Mouse (Mus musculus): ENCODE data around the gene Gm42906. TPM values are rescaled to one million over a fixed set of nuclear protein-coding genes. Genes with fewer than 3 reads are reported as not detected.
A peak's percentile ranks its signal among the peaks of the same experiment; 100 is the strongest.

Gm42906 gene
- polyA plus RNA-seq, 1 experiment from 2014 or later = 0.52 TPM

DNA sequence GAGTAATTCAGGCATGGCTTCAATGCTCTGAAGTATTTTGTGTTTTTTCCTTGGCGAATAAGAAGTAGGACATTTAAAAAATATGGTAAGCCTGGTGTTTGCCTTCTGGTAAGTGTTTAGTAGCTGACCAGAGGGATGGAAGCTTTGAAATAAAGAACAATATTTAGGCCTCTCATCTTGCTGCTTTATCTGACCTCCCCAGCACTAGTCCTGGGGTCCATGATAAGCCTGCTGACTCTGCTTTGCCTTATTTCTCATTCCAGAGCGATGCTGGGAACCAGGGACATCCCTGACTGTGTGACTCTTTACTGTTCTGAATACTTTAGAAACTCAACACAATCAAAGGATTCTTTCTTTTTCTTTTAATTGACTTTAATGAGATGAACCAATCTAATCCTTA lies 9.4 kb downstream of the Gm42906 start:
- Histone ChIP-seq H3K9ac (ENCODE audit: low read length) (no peak overlapping the region), H3K27ac (replicated peaks) (no peak overlapping the region), H3K4me1 (replicated peaks; ENCODE audit: control insufficient read depth, insufficient read depth) (peaks cover 4% of the 10 kb centered on the region; the same call in 1 of the 2 replicates), H3K4me3 (ENCODE audit: low read depth, low read length) (no peak overlapping the region), H3K27me3 (ENCODE audit: control insufficient read depth, insufficient read depth, low read length) (no peaks in the 10 kb centered on the region), H3K36me3 (ENCODE audit: control insufficient read depth, insufficient read depth, low read length) (no peaks in the 10 kb centered on the region), H3K4me2 (replicated peaks; ENCODE audit: low read depth) (no peak overlapping the region), H3K9me3 (ENCODE audit: control insufficient read depth, low read length) (no peaks in the 10 kb centered on the region)
- ATAC-seq (ENCODE audit: low FRiP score, low TSS enrichment) = no peak
- 75% methylated on average over 2 of the region's 2 CpGs for WGBS
- DNase-seq (ENCODE audit: low spot score) = no peak
- no peak for TF ChIP-seq EP300 (optimal IDR thresholded peaks at IDR 0.05)
- no peak for TF ChIP-seq CTCF (IDR thresholded peaks at IDR 0.05; ENCODE audit: low read depth)

DNA sequence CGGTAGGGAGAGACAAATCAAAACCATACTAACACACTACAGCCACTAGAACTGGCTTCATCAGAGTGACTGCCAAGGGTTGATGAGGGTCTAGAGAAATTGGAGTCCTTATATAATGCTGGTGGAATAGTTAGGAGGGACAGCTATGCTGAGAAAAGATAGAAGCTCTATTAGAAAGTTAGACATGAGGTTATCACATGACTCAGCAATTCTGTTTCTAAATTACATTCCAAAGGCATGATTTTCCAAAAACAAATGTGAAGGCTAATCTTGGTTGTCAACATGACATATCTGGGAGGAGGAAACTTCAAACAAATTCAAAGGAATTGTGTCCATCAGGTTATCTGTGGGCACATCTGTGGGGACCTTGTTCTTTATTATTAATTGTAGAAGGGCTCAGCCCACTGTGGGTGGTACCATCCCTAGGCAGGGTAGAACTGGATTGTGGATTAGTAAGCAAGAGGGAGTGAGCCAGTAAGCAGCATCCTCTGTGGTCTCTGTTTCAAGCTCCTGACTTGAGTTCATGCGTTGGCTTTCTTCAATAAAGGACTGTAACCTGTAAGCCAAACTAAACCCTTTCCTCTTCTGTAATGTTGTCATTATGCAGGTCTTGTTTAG lies 10.4 kb downstream of the Gm42906 start:
- H3K9ac ChIP-seq (ENCODE audit: low read length) = no peak overlapping the region
- H3K27me3 ChIP-seq (ENCODE audit: control insufficient read depth, insufficient read depth, low read length) = no peaks in the 10 kb centered on the region
- DNase-seq (ENCODE audit: low spot score) = no peak
- peaks cover 4% of the 10 kb centered on the region; the same call in 1 of the 2 replicates for H3K4me1 ChIP-seq (replicated peaks; ENCODE audit: control insufficient read depth, insufficient read depth)
- no peak overlapping the region for H3K4me2 ChIP-seq (replicated peaks; ENCODE audit: low read depth)
- no peaks in the 10 kb centered on the region for H3K36me3 ChIP-seq (ENCODE audit: control insufficient read depth, insufficient read depth, low read length)
- 0 out of 2 replicates have a peak, but pooled peaks have one; percentile 32 for ATAC-seq (ENCODE audit: low FRiP score, low TSS enrichment)
- no peak overlapping the region for H3K4me3 ChIP-seq (ENCODE audit: low read depth, low read length)
- H3K27ac ChIP-seq (replicated peaks) = 0 out of 2 replicates have a peak overlapping the region, but pooled peaks have one; percentile 30
- 42% methylated on average over 2 of the region's 2 CpGs for WGBS
- no peaks in the 10 kb centered on the region for H3K9me3 ChIP-seq (ENCODE audit: control insufficient read depth, low read length)
- TF ChIP-seq EP300 (optimal IDR thresholded peaks at IDR 0.05) (no peak), CTCF (IDR thresholded peaks at IDR 0.05; ENCODE audit: low read depth) (no peak)

- H3K27ac ChIP-seq (replicated peaks) = 0 out of 2 replicates have a peak overlapping the region, but pooled peaks have one; percentile 30
- no peak for ATAC-seq (ENCODE audit: low FRiP score, low TSS enrichment)
- H3K27me3 ChIP-seq (ENCODE audit: control insufficient read depth, insufficient read depth, low read length) = no peaks in the 10 kb centered on the region
- no peaks in the 10 kb centered on the region; the same call in 1 of the 2 replicates for H3K4me1 ChIP-seq (replicated peaks; ENCODE audit: control insufficient read depth, insufficient read depth)
- no peaks in the 10 kb centered on the region for H3K36me3 ChIP-seq (ENCODE audit: control insufficient read depth, insufficient read depth, low read length)
- no peaks in the 10 kb centered on the region for H3K9me3 ChIP-seq (ENCODE audit: control insufficient read depth, low read length)
- no peak overlapping the region for H3K4me2 ChIP-seq (replicated peaks; ENCODE audit: low read depth)
- no peak for DNase-seq (ENCODE audit: low spot score)
- H3K9ac ChIP-seq (ENCODE audit: low read length) = no peak overlapping the region
- no peak overlapping the region for H3K4me3 ChIP-seq (ENCODE audit: low read depth, low read length)
- TF ChIP-seq EP300 (optimal IDR thresholded peaks at IDR 0.05) (no peak), CTCF (IDR thresholded peaks at IDR 0.05; ENCODE audit: low read depth) (no peak)
- 7% methylated on average over 1 of the region's 1 CpGs for WGBS
These were observed 11.0 kb downstream of the Gm42906 start for GRCm38 (mm10) chr5:151416988-151417387.

DNA sequence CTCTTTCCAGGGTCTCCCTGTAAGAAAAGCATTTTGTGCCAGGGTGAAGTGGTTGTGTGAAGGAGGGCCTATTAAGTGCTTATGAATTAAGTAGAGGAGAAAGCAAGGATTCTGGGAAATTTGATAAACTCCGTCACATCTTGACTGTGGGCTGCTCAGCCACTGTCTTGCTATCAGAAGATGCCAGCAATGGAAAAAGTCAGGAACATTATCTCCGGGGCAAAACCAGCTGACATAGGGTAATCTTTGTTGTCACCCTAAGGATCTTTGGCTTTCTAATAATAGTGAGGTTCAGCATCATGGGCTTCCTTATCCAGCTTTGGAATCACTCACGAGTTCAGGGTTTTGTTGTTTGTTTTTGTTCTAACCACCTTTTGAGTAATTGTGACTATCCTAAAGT lies 14.3 kb downstream of the Gm42906 start:
- Histone ChIP-seq H3K4me1 (replicated peaks; ENCODE audit: control insufficient read depth, insufficient read depth) (no peaks in the 10 kb centered on the region), H3K27me3 (ENCODE audit: control insufficient read depth, insufficient read depth, low read length) (no peaks in the 10 kb centered on the region), H3K4me3 (ENCODE audit: low read depth, low read length) (no peak overlapping the region), H3K9ac (ENCODE audit: low read length) (no peak overlapping the region), H3K4me2 (replicated peaks; ENCODE audit: low read depth) (no peak overlapping the region), H3K9me3 (ENCODE audit: control insufficient read depth, low read length) (no peaks in the 10 kb centered on the region), H3K36me3 (ENCODE audit: control insufficient read depth, insufficient read depth, low read length) (no peaks in the 10 kb centered on the region), H3K27ac (replicated peaks) (no peak overlapping the region)
- TF ChIP-seq CTCF (IDR thresholded peaks at IDR 0.05; ENCODE audit: low read depth) = no peak
- TF ChIP-seq EP300 (optimal IDR thresholded peaks at IDR 0.05) = no peak
- ATAC-seq (ENCODE audit: low FRiP score, low TSS enrichment) (no peak), DNase-seq (ENCODE audit: low spot score) (no peak)
- 51% methylated on average over 3 of the region's 3 CpGs for WGBS

GRCm38 (mm10) chr5:151412666-151413463 lies 15.1 kb downstream of the Gm42906 start:
- WGBS = 35% methylated on average over 11 of the region's 11 CpGs
- no peak for DNase-seq (ENCODE audit: low spot score)
- no peak for ATAC-seq (ENCODE audit: low FRiP score, low TSS enrichment)
- Histone ChIP-seq H3K9ac (ENCODE audit: low read length) (no peak overlapping the region), H3K4me1 (replicated peaks; ENCODE audit: control insufficient read depth, insufficient read depth) (no peaks in the 10 kb centered on the region), H3K27me3 (ENCODE audit: control insufficient read depth, insufficient read depth, low read length) (no peaks in the 10 kb centered on the region), H3K27ac (replicated peaks) (no peak overlapping the region), H3K36me3 (ENCODE audit: control insufficient read depth, insufficient read depth, low read length) (no peaks in the 10 kb centered on the region), H3K4me2 (replicated peaks; ENCODE audit: low read depth) (no peak overlapping the region), H3K4me3 (ENCODE audit: low read depth, low read length) (no peak overlapping the region), H3K9me3 (ENCODE audit: control insufficient read depth, low read length) (no peaks in the 10 kb centered on the region)
- TF ChIP-seq EP300 (optimal IDR thresholded peaks at IDR 0.05) (no peak), CTCF (IDR thresholded peaks at IDR 0.05; ENCODE audit: low read depth) (no peak)

DNA sequence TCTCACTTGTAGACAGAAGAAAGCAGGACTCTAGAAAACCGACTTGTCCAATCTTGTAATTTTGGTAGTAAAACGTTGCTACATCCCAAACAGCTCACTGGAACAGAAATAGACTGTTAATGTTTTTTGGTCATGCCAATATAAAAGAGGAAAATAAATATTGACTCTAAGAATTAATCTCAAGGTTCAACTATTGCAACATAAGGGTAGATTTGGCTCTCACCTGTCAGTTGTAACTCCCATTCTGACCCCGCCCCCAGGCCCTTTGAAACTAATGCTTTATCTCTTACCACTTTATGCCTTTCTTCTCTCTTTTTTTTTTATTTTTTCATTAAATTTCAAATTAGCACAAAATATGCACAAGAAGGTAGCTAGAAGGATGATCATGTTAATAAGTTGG lies 18.0 kb downstream of the Gm42906 start:
- Histone ChIP-seq H3K27me3 (ENCODE audit: control insufficient read depth, insufficient read depth, low read length) (no peaks in the 10 kb centered on the region), H3K4me3 (ENCODE audit: low read depth, low read length) (no peak overlapping the region), H3K9ac (ENCODE audit: low read length) (no peak overlapping the region), H3K9me3 (ENCODE audit: control insufficient read depth, low read length) (no peaks in the 10 kb centered on the region), H3K4me1 (replicated peaks; ENCODE audit: control insufficient read depth, insufficient read depth) (no peaks in the 10 kb centered on the region), H3K27ac (replicated peaks) (peak overlapping the region; percentile 66), H3K4me2 (replicated peaks; ENCODE audit: low read depth) (no peak overlapping the region), H3K36me3 (ENCODE audit: control insufficient read depth, insufficient read depth, low read length) (no peaks in the 10 kb centered on the region)
- WGBS = 49% methylated on average over 3 of the region's 3 CpGs
- TF ChIP-seq CTCF (IDR thresholded peaks at IDR 0.05; ENCODE audit: low read depth) (no peak), EP300 (optimal IDR thresholded peaks at IDR 0.05) (peak; percentile 33)
- ATAC-seq (ENCODE audit: low FRiP score, low TSS enrichment) = no peak
- DNase-seq (ENCODE audit: low spot score) = peak; percentile 51

Measured in stomach, postnatal 0 days (tissue).